Mouse (Mus musculus) c-Kit-positive CD71-negative TER-119-negative erythroid progenitor cells, embryonic 14.5 days (primary cell): ENCODE data around the gene Prox1.

Source experiments
- DNase-seq: peaks from one replicate; pipeline ENCODE4 v3.0.0-alpha.2; 2013; ENCODE audit warnings: low read depth

Gene Prox1

DNA sequence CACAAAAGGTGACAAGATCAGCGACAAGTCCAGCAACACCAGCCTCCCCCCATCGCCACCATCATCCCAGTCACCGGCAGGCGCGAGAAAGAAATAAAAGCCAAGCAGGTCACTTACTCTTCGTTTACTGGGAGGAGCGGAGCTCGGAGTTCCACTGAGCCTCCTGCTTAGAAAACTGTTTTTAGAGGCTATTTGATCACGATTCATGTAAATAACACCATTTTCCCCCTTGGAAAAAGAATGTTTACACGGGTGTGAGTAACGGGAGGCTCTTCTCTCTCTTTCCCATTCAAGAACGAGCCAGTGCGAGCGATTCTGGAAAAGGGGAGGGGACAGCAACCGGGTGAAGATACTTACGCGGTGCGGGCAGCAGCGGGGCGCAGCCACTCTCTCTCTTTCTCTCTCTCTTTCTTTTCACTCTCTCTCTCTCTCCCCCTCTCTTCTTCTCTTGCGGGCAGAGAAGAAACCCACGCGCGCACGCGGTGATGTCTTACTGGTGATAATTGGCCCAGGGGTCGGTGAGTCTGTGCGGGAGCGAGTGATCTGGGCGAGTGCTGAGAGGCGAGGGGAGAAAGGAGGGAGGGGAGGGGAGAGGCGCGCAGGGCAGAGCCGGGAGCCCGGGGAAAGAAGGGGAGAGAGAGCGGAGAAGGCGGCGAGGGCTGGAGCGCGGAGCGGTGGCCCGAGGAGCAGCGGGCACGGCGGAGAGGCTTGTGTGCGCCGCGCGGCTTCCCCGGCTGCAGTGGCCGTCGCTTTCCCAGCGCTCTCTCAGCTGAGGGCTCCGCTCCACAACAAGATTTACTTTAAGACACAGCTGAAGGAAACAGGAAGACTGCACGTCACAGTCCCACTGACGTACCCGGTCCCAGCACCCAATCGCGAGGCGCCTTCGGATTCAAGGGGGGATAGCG, at the start of gene Prox1:
Prox1 (minus strand) TSS at position 804 of the 908 bp plus-strand sequence.
- DNase-seq: no peak

- DNase-seq: no peak
Measured at GRCm38 (mm10) chr1:190216621-190217020, 46.1 kb upstream of the Prox1 start.

DNA sequence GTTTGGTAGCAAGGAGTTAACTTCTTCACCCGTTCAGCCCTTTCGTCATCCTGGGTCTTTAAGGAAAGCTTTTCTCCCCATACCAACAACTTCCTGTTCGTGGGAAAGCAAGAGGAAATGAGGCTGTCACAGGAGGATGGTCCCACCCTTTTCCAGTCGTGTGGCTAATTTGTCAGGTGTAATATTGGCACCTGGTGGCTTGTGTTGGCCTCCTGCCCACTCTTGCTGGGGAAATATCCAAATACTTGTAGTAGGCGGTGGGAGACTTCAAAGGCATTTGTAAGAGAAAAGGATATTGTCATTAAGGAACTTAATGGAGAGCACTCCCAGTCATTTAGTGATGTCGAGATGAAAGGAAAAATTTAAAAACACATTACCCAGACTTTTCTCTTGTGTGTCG, 44.1 kb upstream of the Prox1 start:
- no peak for DNase-seq

- no peak for DNase-seq
Measured at GRCm38 (mm10) chr1:190213175-190213574, 42.7 kb upstream of the Prox1 start.

- no peak for DNase-seq
Measured at GRCm38 (mm10) chr1:190207246-190207645, 36.7 kb upstream of the Prox1 start.

DNA sequence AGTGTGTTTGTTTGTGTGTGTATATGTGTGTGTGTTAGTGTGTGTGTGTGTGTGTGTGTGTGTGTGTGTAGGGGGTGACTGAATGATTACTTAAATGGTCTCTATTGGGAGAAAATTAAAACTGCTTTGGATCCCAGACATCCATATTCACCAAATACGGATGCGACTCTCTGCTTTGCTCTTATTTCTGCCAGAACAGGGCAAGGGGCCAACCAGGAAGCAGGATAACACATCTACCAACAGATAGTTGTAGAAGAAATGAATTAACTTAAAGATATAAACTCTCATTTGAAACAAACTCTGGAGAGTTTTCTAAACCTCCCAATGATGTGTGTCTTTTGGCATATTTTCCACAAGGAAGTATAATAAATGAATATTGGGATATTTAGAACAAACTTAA, 35.2 kb upstream of the Prox1 start:
- DNase-seq: no peak

GRCm38 (mm10) chr1:190204378-190205070, 34.0 kb upstream of the Prox1 start:
- DNase-seq: no peak

DNA sequence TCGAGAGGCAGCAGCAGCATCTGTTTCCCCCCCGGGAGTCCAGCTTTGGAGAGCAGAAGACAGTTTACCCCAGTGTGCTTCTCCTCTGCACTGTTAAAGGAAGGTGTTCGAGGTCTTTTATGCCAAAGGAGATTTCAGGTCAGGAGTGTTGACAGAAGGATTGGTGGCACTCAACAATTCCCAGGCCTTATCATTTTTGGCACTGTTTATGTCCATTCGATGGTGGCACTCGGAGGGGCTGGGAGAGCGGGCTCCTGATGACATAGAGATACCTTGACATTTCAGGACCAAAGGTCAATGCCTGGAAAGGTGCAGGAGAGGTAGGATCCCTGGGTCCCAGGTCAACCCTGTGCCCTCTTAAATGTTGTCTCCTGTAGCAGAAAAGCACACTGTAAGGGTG, 31.2 kb upstream of the Prox1 start:
- no peak for DNase-seq

DNA sequence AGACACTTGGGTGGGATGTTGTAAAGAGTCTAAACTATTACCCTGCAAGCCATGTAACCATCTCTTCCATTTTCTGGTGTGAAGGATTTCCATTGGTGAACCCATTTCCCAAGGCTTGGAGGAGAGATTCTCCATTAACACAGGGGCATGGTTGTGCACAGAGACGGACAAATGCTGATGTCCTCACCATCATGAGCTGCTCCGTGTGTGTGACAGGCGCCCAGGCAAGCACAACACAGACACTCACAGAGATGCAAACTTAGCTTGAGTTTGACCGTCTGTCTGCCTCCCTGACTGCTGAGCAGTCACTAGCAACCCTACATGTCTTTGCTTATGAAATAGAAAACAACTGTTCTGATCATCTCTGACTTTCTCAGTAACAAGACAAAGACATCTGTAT, 30.5 kb upstream of the Prox1 start:
- no peak for DNase-seq

GRCm38 (mm10) chr1:190198247-190198646, 27.7 kb upstream of the Prox1 start:
- DNase-seq: no peak

- no peak for DNase-seq
Measured at GRCm38 (mm10) chr1:190192011-190192410, 21.5 kb upstream of the Prox1 start.

DNA sequence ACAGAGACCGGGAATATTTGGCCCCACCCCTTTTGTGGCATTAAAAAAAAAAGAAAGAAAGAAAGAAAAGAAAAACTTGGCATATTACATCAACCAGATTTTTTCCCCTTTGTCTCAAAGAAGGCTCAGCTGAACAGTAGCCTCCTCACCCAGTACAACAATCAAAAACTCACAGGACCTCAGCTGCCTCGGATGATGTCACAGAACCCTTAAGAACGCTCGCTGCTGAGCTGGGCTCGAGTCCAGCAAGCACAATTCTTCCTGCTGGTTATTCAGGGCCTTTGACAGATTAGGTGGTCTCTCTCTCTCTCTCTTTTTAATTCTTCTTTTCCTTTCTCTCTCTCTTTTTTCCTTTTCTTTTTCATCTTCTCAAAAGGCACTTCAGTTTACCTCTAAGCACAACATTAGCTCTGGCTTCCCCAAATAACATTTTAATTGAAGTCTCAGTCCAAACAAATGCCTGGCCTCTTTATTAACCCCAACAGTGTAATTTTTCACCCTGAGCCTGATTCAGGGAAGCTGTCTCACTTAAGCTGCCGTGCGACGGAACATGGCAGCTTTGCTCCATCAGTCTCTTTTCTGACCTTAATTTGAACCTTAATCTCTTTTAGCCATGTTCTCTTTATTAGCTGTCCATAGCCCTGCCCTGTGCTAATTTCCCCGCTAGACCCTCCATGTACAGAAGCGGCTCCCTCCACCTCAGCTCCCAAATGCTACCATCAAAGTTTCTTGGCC, 19.9 kb upstream of the Prox1 start:
- DNase-seq: no peak

DNA sequence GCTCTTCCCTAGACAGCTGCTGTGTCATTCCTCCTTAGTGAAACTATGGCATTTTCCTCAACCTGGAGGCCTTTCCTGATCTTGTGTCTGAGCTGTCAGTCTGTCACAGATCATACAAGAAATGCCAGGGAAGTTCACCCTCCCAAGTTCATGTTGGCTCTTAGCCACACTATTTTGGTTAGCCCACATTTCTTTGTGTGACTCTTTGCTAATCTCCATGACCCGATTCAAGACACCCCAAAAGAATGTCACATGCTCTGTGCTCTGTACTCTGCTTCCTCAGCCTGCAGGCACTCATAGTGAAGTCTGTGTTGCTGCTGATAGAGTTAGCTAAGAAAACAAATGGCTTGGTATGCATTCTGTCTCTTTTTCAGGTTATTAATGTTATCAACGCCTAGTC, 18.6 kb upstream of the Prox1 start:
- no peak for DNase-seq

GRCm38 (mm10) chr1:190186336-190186735, 15.8 kb upstream of the Prox1 start:
- DNase-seq: no peak

- DNase-seq: no peak
Measured at GRCm38 (mm10) chr1:190185284-190185683, 14.8 kb upstream of the Prox1 start.

- DNase-seq: no peak
Measured at GRCm38 (mm10) chr1:190183574-190183973, 13.1 kb upstream of the Prox1 start.

DNA sequence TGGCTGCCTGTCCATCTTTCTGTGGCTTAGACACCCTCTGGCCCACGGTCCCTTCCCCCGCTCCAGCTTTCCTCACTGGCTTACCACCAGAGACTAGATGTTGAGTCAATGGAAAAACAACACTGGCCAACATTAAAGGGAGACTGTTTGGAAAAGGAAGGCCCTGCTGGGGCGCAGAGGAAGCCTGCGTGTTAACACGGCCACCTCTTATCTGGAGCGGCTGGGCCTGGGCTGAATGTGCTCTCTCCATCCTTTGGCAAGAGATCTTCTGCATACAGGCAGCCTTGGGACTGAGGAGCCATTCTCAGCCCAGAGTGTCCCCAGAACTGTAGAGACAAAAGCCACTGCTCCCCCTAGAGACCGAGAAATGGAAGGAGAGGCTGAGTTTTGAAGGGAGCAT, 11.3 kb upstream of the Prox1 start:
- DNase-seq: no peak

DNA sequence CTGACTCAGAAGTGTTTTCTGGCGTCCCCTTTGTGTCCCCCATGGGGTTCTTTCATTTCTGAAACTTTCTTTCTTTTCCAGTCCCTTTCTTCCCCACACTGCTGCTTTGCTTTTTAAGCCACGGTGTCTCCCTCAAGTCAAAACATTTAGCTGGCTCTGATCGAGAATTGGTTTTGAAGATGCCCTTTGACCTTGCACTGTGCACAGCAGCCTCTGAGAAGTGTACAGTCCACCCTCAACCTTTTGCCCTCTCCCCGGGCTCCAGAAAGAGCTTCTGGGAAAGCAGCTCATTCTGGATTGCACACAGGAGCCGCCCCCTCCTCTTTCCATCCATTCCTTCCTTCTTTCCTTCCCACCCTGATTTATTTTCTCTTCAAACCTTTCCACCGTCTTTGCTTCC, 10.3 kb upstream of the Prox1 start:
- no peak for DNase-seq

- no peak for DNase-seq
Measured at GRCm38 (mm10) chr1:190176961-190177360, 6.4 kb upstream of the Prox1 start.

GRCm38 (mm10) chr1:190174671-190175661, 4.5 kb upstream of the Prox1 start:
- no peak for DNase-seq

GRCm38 (mm10) chr1:190174231-190174630, 3.7 kb upstream of the Prox1 start:
- DNase-seq: no peak
